Mouse (Mus musculus) lung, embryonic 14.5 days (tissue): ENCODE measurements around the gene Cftr. TPM values are rescaled to one million over a fixed set of nuclear protein-coding genes. Genes with fewer than 3 reads are reported as not detected.
A peak's percentile ranks its signal among the peaks of the same experiment; 100 is the strongest.

ENCODE experiments used
- ATAC-seq: fragments of 200-750 bp; cut with Nextera tagmentation; 2 replicates; pipeline ENCODE4 v1.8.0; 2017; ENCODE audit warnings: mild to moderate bottlenecking, moderate TSS enrichment, moderate library complexity; ENCODE audit not compliant: insufficient read depth
- DNase-seq: peaks from one replicate; pipeline ENCODE4 v3.0.0-alpha.2; 2015
- H3K27ac ChIP-seq: fragments of 300-500 bp; sonication (generic); 2 replicates; pipeline ENCODE4 v1.5.1; 2014; ENCODE audit warnings: low read depth, mild to moderate bottlenecking, moderate library complexity
- H3K27me3 ChIP-seq: fragments of 300-500 bp; sonication (generic); 2 replicates; pipeline ENCODE4 v1.6.1; 2014; ENCODE audit warnings: low read length, control low read depth; ENCODE audit not compliant: insufficient read depth
- H3K36me3 ChIP-seq: fragments of 300-500 bp; sonication (generic); 2 replicates; pipeline ENCODE4 v1.6.1; 2014; ENCODE audit warnings: control low read depth; ENCODE audit not compliant: insufficient read depth
- H3K4me1 ChIP-seq: fragments of 300-500 bp; sonication (generic); 2 replicates; pipeline ENCODE4 v1.6.1; 2014; ENCODE audit warnings: antibody characterized with exemption, control low read depth; ENCODE audit not compliant: insufficient read depth
- H3K4me2 ChIP-seq: fragments of 300-500 bp; sonication (generic); 2 replicates; pipeline ENCODE4 v1.6.1; 2014; ENCODE audit warnings: mild to moderate bottlenecking
- H3K4me3 ChIP-seq: fragments of 300-500 bp; sonication (generic); 2 replicates; pipeline ENCODE4 v1.5.1; 2014; ENCODE audit warnings: low read depth, low read length
- H3K9ac ChIP-seq: fragments of 300-500 bp; sonication (generic); 2 replicates; pipeline ENCODE4 v1.6.1; 2014
- H3K9me3 ChIP-seq: fragments of 300-500 bp; sonication (generic); 2 replicates; pipeline ENCODE4 v1.6.1; 2016; ENCODE audit warnings: low read depth, low read length, control low read depth
- CTCF ChIP-seq: IDR thresholded peaks from 2 replicates; pipeline ENCODE4 v1.5.1; 2016; ENCODE audit warnings: antibody characterized with exemption, low read depth
- WGBS: fragments of 180-500 bp; shearing (Covaris S2); extraction: QIAGEN DNeasy Blood & Tissue Kit; methylation state at CpG from one replicate; pipeline ENCODE4 v1.1.7; 2014; 5-methylcytosine and 5-hydroxymethylcytosine counted together
- polyA plus RNA-seq: library from polyadenylated mRNA; unstranded; fragments of >200 nt; fragmentation: Nextera tagmentation; extraction: Ambion mirVana; gene quantifications from 2 replicates; pipeline ENCODE4 v1.2.1, GENCODE M21; 2014

Cftr gene
- polyA plus RNA-seq, result 5.8 and 6.1 TPM in 2 replicates

- no peak for TF ChIP-seq CTCF
- Histone ChIP-seq H3K4me1 (no peaks in the 10 kb centered on the region), H3K9ac (peak within 1 kb of the TSS; percentile 57), H3K4me3 (peak within 1 kb of the TSS; percentile 53), H3K36me3 (no peaks in the 10 kb centered on the region), H3K4me2 (peak within 1 kb of the TSS; percentile 84), H3K27ac (0 out of 2 replicates have a peak within 1 kb of the TSS, but pooled peaks have one; percentile 4), H3K27me3 (no peaks in the 10 kb centered on the region), H3K9me3 (no peaks in the 10 kb centered on the region)
- DNase-seq (peak; percentile 58), ATAC-seq (peak; percentile 89)
- WGBS, result 1% methylated on average over 40 of the region's 45 CpGs
Measured at GRCm38 (mm10) chr6:18170311-18170922, at the start of gene Cftr. Gene Cftr (plus strand): TSS chr6:18170687.

GRCm38 (mm10) chr6:18127206-18127983, 43.1 kb upstream of the Cftr start:
- no peak for ATAC-seq
- no peak for TF ChIP-seq CTCF
- Histone ChIP-seq H3K36me3 (no peaks in the 10 kb centered on the region), H3K9ac (no peak overlapping the region), H3K27ac (no peak overlapping the region), H3K4me2 (no peak overlapping the region), H3K4me3 (no peak overlapping the region), H3K27me3 (no peaks in the 10 kb centered on the region), H3K9me3 (no peaks in the 10 kb centered on the region), H3K4me1 (no peaks in the 10 kb centered on the region)
- 74% methylated on average over 2 of the region's 2 CpGs for WGBS
- no peak for DNase-seq

GRCm38 (mm10) chr6:18128059-18128458, 42.4 kb upstream of the Cftr start:
- Histone ChIP-seq H3K9ac (no peak overlapping the region), H3K4me1 (no peaks in the 10 kb centered on the region), H3K4me3 (no peak overlapping the region), H3K27me3 (no peaks in the 10 kb centered on the region), H3K27ac (no peak overlapping the region), H3K36me3 (no peaks in the 10 kb centered on the region), H3K9me3 (no peaks in the 10 kb centered on the region), H3K4me2 (no peak overlapping the region)
- DNase-seq (peak; percentile 56), ATAC-seq (peak; percentile 68; the same call in 1 of the 2 replicates)
- no peak for TF ChIP-seq CTCF
- WGBS, result 36% methylated on average over 4 of the region's 4 CpGs

GRCm38 (mm10) chr6:18135246-18135645, 35.2 kb upstream of the Cftr start:
- Histone ChIP-seq H3K27ac (no peak overlapping the region), H3K36me3 (no peaks in the 10 kb centered on the region), H3K9me3 (no peaks in the 10 kb centered on the region), H3K27me3 (no peaks in the 10 kb centered on the region), H3K4me1 (no peaks in the 10 kb centered on the region), H3K9ac (no peak overlapping the region), H3K4me2 (no peak overlapping the region), H3K4me3 (no peak overlapping the region)
- ATAC-seq, result no peak
- WGBS, result 24% methylated on average over 1 of the region's 1 CpGs
- peak; percentile 42 for TF ChIP-seq CTCF
- DNase-seq, result peak; percentile 59

GRCm38 (mm10) chr6:18153031-18153430, 17.5 kb upstream of the Cftr start:
- Histone ChIP-seq H3K4me1 (no peaks in the 10 kb centered on the region), H3K27me3 (no peaks in the 10 kb centered on the region), H3K9ac (no peak overlapping the region), H3K4me2 (no peak overlapping the region), H3K36me3 (no peaks in the 10 kb centered on the region), H3K4me3 (no peak overlapping the region), H3K9me3 (no peaks in the 10 kb centered on the region), H3K27ac (no peak overlapping the region)
- TF ChIP-seq CTCF, result no peak
- ATAC-seq, result no peak
- no peak for DNase-seq
- 72% methylated on average over 4 of the region's 4 CpGs for whole genome bisulfite sequencing

- ATAC-seq (no peak), DNase-seq (no peak)
- no peak for TF ChIP-seq CTCF
- Histone ChIP-seq H3K4me2 (peak overlapping the region; percentile 84; the same call in 1 of the 2 replicates), H3K27ac (no peak overlapping the region), H3K27me3 (no peaks in the 10 kb centered on the region), H3K9ac (no peak overlapping the region), H3K36me3 (no peaks in the 10 kb centered on the region), H3K9me3 (no peaks in the 10 kb centered on the region), H3K4me3 (no peak overlapping the region), H3K4me1 (no peaks in the 10 kb centered on the region)
- 86% methylated on average over 1 of the region's 1 CpGs for WGBS
Measured at GRCm38 (mm10) chr6:18169618-18170017, 869 bp upstream of the Cftr start.

- Histone ChIP-seq H3K4me2 (peak overlapping the region; percentile 36; the same call in 1 of the 2 replicates), H3K9me3 (no peaks in the 10 kb centered on the region), H3K4me3 (peak overlapping the region; percentile 19; the same call in 1 of the 2 replicates), H3K27me3 (no peaks in the 10 kb centered on the region), H3K4me1 (no peaks in the 10 kb centered on the region), H3K27ac (no peak overlapping the region), H3K36me3 (no peaks in the 10 kb centered on the region), H3K9ac (no peak overlapping the region)
- peak; percentile 55 for TF ChIP-seq CTCF
- DNase-seq (peak; percentile 63), ATAC-seq (peak; percentile 62; the same call in 1 of the 2 replicates)
- WGBS, result 50% methylated on average over 8 of the region's 8 CpGs
Measured at GRCm38 (mm10) chr6:18171614-18172013, 1.1 kb downstream of the Cftr start.
